Mouse (Mus musculus) heart, adult 18-20 months (tissue): ENCODE data around the gene Glrx. TPM values are rescaled to one million over a fixed set of nuclear protein-coding genes. Genes with fewer than 3 reads are reported as not detected.
"Not testable (repeated sequence)": the region's sequence is repeated elsewhere in the genome, so short reads cannot be mapped to it uniquely, and the experiment has no call there.

ENCODE experiments used
- DNase-seq, 2 experiments: peaks; one replicate each; pipeline ENCODE4 v3.0.0; 2021 to 2022; ENCODE audit warnings: mixed read lengths in 1 of 2
- total RNA-seq, 2 experiments: library from RNA; stranded (reverse); gene quantifications; 2 replicates each; pipeline ENCODE4 v1.2.3; 2021

Glrx gene
- total RNA-seq, 2 experiments from 2014 or later, result 36.9 to 41.4 TPM

GRCm38 (mm10) chr13:75833499-75833898, 6.2 kb upstream of the Glrx start:
- DNase-seq, result no peak

GRCm38 (mm10) chr13:75835461-75835860, 4.2 kb upstream of the Glrx start:
- no peak for DNase-seq

- DNase-seq, result no peak
Observed at GRCm38 (mm10) chr13:75838506-75838905, 1.2 kb upstream of the Glrx start.

- DNase-seq, result peak; percentile 21 to 32
Observed at GRCm38 (mm10) chr13:75840752-75841285, 1.2 kb downstream of the Glrx start.

GRCm38 (mm10) chr13:75841950-75842349, 2.3 kb downstream of the Glrx start:
- DNase-seq, result no peak

- no peak for DNase-seq
Observed at GRCm38 (mm10) chr13:75843331-75843730, 3.7 kb downstream of the Glrx start.

- DNase-seq, result peak in 1 of 2 experiments; percentile 10
Observed at GRCm38 (mm10) chr13:75843993-75844683, 4.5 kb downstream of the Glrx start.

GRCm38 (mm10) chr13:75844833-75845518, 5.3 kb downstream of the Glrx start:
- no peak for DNase-seq

- DNase-seq, result no peak
Observed at GRCm38 (mm10) chr13:75845519-75846166, 6.0 kb downstream of the Glrx start.

- DNase-seq, result no peak
Observed at GRCm38 (mm10) chr13:75847027-75847426, 7.4 kb downstream of the Glrx start.

- DNase-seq, result no peak
Observed at GRCm38 (mm10) chr13:75852027-75852426, 12.4 kb downstream of the Glrx start.

- DNase-seq, result no peak
Observed at GRCm38 (mm10) chr13:75853118-75853517, 13.4 kb downstream of the Glrx start.

- DNase-seq, result no peak
Observed at GRCm38 (mm10) chr13:75859264-75859844, 19.7 kb downstream of the Glrx start.

- no peak for DNase-seq
Observed at GRCm38 (mm10) chr13:75865486-75866184, 26.0 kb downstream of the Glrx start.

GRCm38 (mm10) chr13:75867876-75868275, 28.2 kb downstream of the Glrx start:
- no peak for DNase-seq

- DNase-seq, result no peak
Observed at GRCm38 (mm10) chr13:75874608-75875376, 35.1 kb downstream of the Glrx start.

GRCm38 (mm10) chr13:75876188-75876587, 36.5 kb downstream of the Glrx start:
- DNase-seq, result not testable (repeated sequence)

GRCm38 (mm10) chr13:75876592-75876991, 36.9 kb downstream of the Glrx start:
- DNase-seq, result no peak

- peak; percentile 30 to 69 for DNase-seq
Observed at GRCm38 (mm10) chr13:75877907-75878306, 38.2 kb downstream of the Glrx start.

- DNase-seq, result no peak
Observed at GRCm38 (mm10) chr13:75879756-75880155, 40.1 kb downstream of the Glrx start.

GRCm38 (mm10) chr13:75880501-75880900, 40.8 kb downstream of the Glrx start:
- no peak for DNase-seq
